8 mouse cellular contexts compared by ENCODE assay signal in genomic region chr10:119692284-119692890, GRCm38 (mm10).
DNase-seq lines count a peak whose midpoint lies in the region; ATAC-seq and TF ChIP-seq lines count a peak whose summit lies in the region.

No protein-coding gene starts in this region.

- DNase-seq in layer of hippocampus, adult 2 months (ENCODE audit: low spot score in 2 of 2): peak in 1 of 2 experiments; percentile 23
- DNase-seq in layer of hippocampus, adult 9-10 months (ENCODE audit: low spot score): no peak
- DNase-seq in embryo, embryonic 10.5 days (ENCODE audit: low spot score): peak; percentile 59
- DNase-seq in heart, postnatal 0 days (ENCODE audit: low spot score): no peak
- DNase-seq in liver, embryonic 14.5 days (ENCODE audit: low read depth in 3 of 3, low spot score in 3 of 3): no peak
- no peak for DNase-seq in gastrocnemius, postnatal 4 days (ENCODE audit: low spot score in 2 of 2)
- DNase-seq in ovary, postnatal 10 days (ENCODE audit: low spot score): no peak

- H3K27ac ChIP-seq in layer of hippocampus, adult 2 months: peak overlapping the region; percentile 92
- H3K27ac ChIP-seq in heart, postnatal 0 days (ENCODE audit: low read depth): no peak overlapping the region
- H3K27ac ChIP-seq in liver, embryonic 14.5 days: no peak overlapping the region
- H3K27ac ChIP-seq in stomach, embryonic 16.5 days (ENCODE audit: low read length): no peak overlapping the region

- H3K9me3 ChIP-seq in heart, postnatal 0 days (replicated peaks; ENCODE audit: control insufficient read depth, low read length): no peaks in the 10 kb centered on the region
- no peaks in the 10 kb centered on the region for H3K9me3 ChIP-seq in liver, embryonic 14.5 days (ENCODE audit: control insufficient read depth, low read length)
- no peaks in the 10 kb centered on the region for H3K9me3 ChIP-seq in stomach, embryonic 16.5 days (replicated peaks; ENCODE audit: control insufficient read depth, low read length)

- ATAC-seq in heart, postnatal 0 days (ENCODE audit: insufficient read depth, low read depth): no peak
- ATAC-seq in liver, embryonic 14.5 days (ENCODE audit: insufficient read depth): no peak
- ATAC-seq in stomach, embryonic 16.5 days (ENCODE audit: insufficient read depth, low FRiP score): no peak

- no peaks in the 10 kb centered on the region for H3K36me3 ChIP-seq in heart, postnatal 0 days (replicated peaks; ENCODE audit: control insufficient read depth, insufficient read depth, low read length)
- no peaks in the 10 kb centered on the region for H3K36me3 ChIP-seq in liver, embryonic 14.5 days (replicated peaks; ENCODE audit: control insufficient read depth, insufficient read depth, low read depth)
- no peaks in the 10 kb centered on the region for H3K36me3 ChIP-seq in stomach, embryonic 16.5 days (ENCODE audit: control insufficient read depth, insufficient read depth, low read length)

- no peak for TF ChIP-seq EP300 in heart, postnatal 0 days (IDR thresholded peaks at IDR 0.05; ENCODE audit: low read depth)
- TF ChIP-seq EP300 in liver, embryonic 14.5 days (IDR thresholded peaks at IDR 0.05; ENCODE audit: low read depth): no peak

- peaks cover 16% of the 10 kb centered on the region; the same call in 1 of the 2 replicates for H3K27me3 ChIP-seq in heart, postnatal 0 days (ENCODE audit: control insufficient read depth, insufficient read depth, low read length)
- peaks cover 3% of the 10 kb centered on the region for H3K27me3 ChIP-seq in liver, embryonic 14.5 days (ENCODE audit: control insufficient read depth, insufficient read depth, low read length)
- H3K27me3 ChIP-seq in stomach, embryonic 16.5 days (ENCODE audit: control insufficient read depth, insufficient read depth, low read length): peaks cover 7% of the 10 kb centered on the region; the same call in 1 of the 2 replicates

- 5% methylated on average over 26 of the region's 26 CpGs for WGBS in heart, postnatal 0 days
- WGBS in liver, embryonic 14.5 days (ENCODE audit: insufficient replicate concordance): 4% methylated on average over 26 of the region's 26 CpGs
- WGBS in stomach, embryonic 16.5 days: 4% methylated on average over 26 of the region's 26 CpGs

- H3K9ac ChIP-seq in heart, postnatal 0 days (replicated peaks; ENCODE audit: low read depth, low read length): no peak overlapping the region
- no peak overlapping the region for H3K9ac ChIP-seq in liver, embryonic 14.5 days (replicated peaks)
- H3K9ac ChIP-seq in stomach, embryonic 16.5 days (ENCODE audit: low read length): no peak overlapping the region

- H3K4me3 ChIP-seq in layer of hippocampus, adult 2 months: peak overlapping the region; percentile 65
- H3K4me3 ChIP-seq in heart, postnatal 0 days (ENCODE audit: low read depth, low read length): peak overlapping the region; percentile 41
- no peak overlapping the region for H3K4me3 ChIP-seq in liver, embryonic 14.5 days (ENCODE audit: insufficient read depth in 1 of 2, low read depth in 2 of 2, low read length in 2 of 2)
- H3K4me3 ChIP-seq in stomach, embryonic 16.5 days (replicated peaks; ENCODE audit: low read length): peak overlapping the region; percentile 39

- TF ChIP-seq CTCF in layer of hippocampus, adult 2 months (conservative IDR thresholded peaks at IDR 0.05): no peak
- TF ChIP-seq CTCF in heart, postnatal 0 days (IDR thresholded peaks at IDR 0.05; ENCODE audit: low read depth): no peak
- no peak for TF ChIP-seq CTCF in liver, embryonic 14.5 days (IDR thresholded peaks at IDR 0.05; ENCODE audit: low read depth)

- H3K4me1 ChIP-seq in heart, postnatal 0 days (ENCODE audit: control insufficient read depth, insufficient read depth): peaks cover 14% of the 10 kb centered on the region; the same call in 1 of the 2 replicates
- H3K4me1 ChIP-seq in liver, embryonic 14.5 days (replicated peaks; ENCODE audit: control insufficient read depth in 2 of 2, insufficient read depth in 2 of 2, low read length in 1 of 2): no peaks in the 10 kb centered on the region
- H3K4me1 ChIP-seq in stomach, embryonic 16.5 days (ENCODE audit: control insufficient read depth, insufficient read depth, low read length): peaks cover 3% of the 10 kb centered on the region; the same call in 1 of the 2 replicates

- peak overlapping the region; percentile 64 for H3K4me2 ChIP-seq in heart, postnatal 0 days (ENCODE audit: low read depth, low read length)
- H3K4me2 ChIP-seq in liver, embryonic 14.5 days (ENCODE audit: low read depth): peak overlapping the region; percentile 31; the same call in 1 of the 2 replicates
- peak overlapping the region; percentile 60 for H3K4me2 ChIP-seq in stomach, embryonic 16.5 days (ENCODE audit: low read depth, low read length)

Comparison
In these comparisons a context has a peak if more than half of its experiments do, and no peak if none do; other contexts are left out.
1. H3K4me3 ChIP-seq: peak in layer of hippocampus, adult 2 months (single experiment), heart, postnatal 0 days (single experiment) and stomach, embryonic 16.5 days (single experiment); none in liver, embryonic 14.5 days (0 of 2).
2. Peak in every context shown above with its lines, with median percentiles within 50 percentile points of each other: H3K4me2 ChIP-seq.